Mouse (Mus musculus) kidney, adult 2 months (tissue): ENCODE data around the gene Ankrd2.

Experiments
- CTCF ChIP-seq: fragments of 200-500 bp; conservative IDR thresholded peaks from 2 replicates; pipeline ENCODE4 v1.5.1; 2011; ENCODE audit warnings: low read depth, mild to moderate bottlenecking, control low read depth, low read length, moderate library complexity, mixed read lengths; ENCODE audit not compliant: insufficient read depth, insufficient read length
- POLR2A ChIP-seq: fragments of 200-500 bp; IDR thresholded peaks from one replicate; pipeline ENCODE4 v1.6.1; 2011; ENCODE audit warnings: low read depth, low read length, control low read depth

DNA sequence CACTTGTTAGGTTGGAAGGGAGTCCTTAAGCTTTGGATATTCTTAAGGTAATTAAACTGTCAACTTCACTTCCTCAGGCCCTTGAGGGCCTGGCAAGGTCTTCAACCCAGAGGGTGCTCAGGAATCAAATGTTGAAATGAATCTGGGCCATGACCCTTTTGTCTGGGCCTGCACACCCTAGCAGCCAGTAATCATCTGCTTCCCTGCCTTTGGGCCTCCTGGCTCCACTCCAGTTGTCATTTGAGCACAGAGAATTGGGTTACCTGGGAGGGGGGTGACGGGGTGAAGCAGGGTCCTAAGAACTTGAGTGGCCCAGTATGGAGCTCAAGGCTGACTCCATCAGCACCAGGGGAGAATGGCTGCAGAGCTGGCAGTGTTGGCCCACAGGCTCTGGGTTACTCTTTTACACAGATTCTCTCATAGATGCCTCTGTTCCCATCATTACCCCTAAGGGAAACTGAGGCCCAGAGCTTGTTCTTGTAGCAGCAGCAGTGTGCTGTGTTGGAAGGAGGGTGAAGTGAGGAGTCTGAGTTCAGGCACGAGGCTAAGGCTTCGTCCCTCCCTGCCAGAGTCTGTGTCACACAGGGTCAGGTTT lies 21.5 kb upstream of the Ankrd2 start:
- no peak for TF ChIP-seq POLR2A
- no peak for TF ChIP-seq CTCF
